Mouse (Mus musculus) heart, embryonic 12.5 days (tissue): ENCODE measurements around the gene Rbm17. TPM values are rescaled to one million over a fixed set of nuclear protein-coding genes. Genes with fewer than 3 reads are reported as not detected.

Experiments used
- ATAC-seq: fragments of 200-750 bp; cut with Nextera tagmentation; 2 replicates; pipeline ENCODE4 v1.8.0; 2017; ENCODE audit warnings: moderate TSS enrichment, moderate library complexity; ENCODE audit not compliant: insufficient number of reproducible peaks, low FRiP score
- H3K27ac ChIP-seq: fragments of 300-500 bp; sonication (generic); 2 replicates; pipeline ENCODE4 v1.5.1; 2016; ENCODE audit warnings: mild to moderate bottlenecking, moderate library complexity; ENCODE audit not compliant: poor library complexity, severe bottlenecking
- H3K27me3 ChIP-seq: fragments of 300-500 bp; sonication (generic); replicated peaks from 2 replicates; pipeline ENCODE4 v1.6.1; 2016; ENCODE audit warnings: mild to moderate bottlenecking, moderate library complexity
- H3K36me3 ChIP-seq: fragments of 300-500 bp; sonication (generic); 2 replicates; pipeline ENCODE4 v1.6.1; 2016; ENCODE audit warnings: mild to moderate bottlenecking, moderate library complexity
- H3K4me1 ChIP-seq: fragments of 300-500 bp; sonication (generic); replicated peaks from 2 replicates; pipeline ENCODE4 v1.6.1; 2016; ENCODE audit warnings: mild to moderate bottlenecking
- H3K4me2 ChIP-seq: fragments of 300-500 bp; sonication (generic); 2 replicates; pipeline ENCODE4 v1.6.1; 2016; ENCODE audit warnings: mild to moderate bottlenecking, moderate library complexity
- H3K4me3 ChIP-seq: fragments of 300-500 bp; sonication (generic); 2 replicates; pipeline ENCODE4 v1.5.1; 2016; ENCODE audit warnings: mild to moderate bottlenecking
- H3K9ac ChIP-seq: fragments of 300-500 bp; sonication (generic); 2 replicates; pipeline ENCODE4 v1.6.1; 2016; ENCODE audit warnings: mild to moderate bottlenecking, moderate library complexity
- H3K9me3 ChIP-seq: fragments of 300-500 bp; sonication (generic); replicated peaks from 2 replicates; pipeline ENCODE4 v1.6.1; 2016; ENCODE audit warnings: mild to moderate bottlenecking, moderate library complexity
- WGBS: fragments of 180-500 bp; shearing (Covaris S2); methylation state at CpG from one replicate; pipeline ENCODE4 v1.1.7; 2016; 5-methylcytosine and 5-hydroxymethylcytosine counted together
- polyA plus RNA-seq: library from polyadenylated mRNA; unstranded; fragments of >200 nt; fragmentation: Nextera tagmentation; extraction: Ambion mirVana; gene quantifications from 2 replicates; pipeline ENCODE4 v1.2.1, GENCODE M21; 2016

The Rbm17 gene
- polyA plus RNA-seq, 1 experiment from 2014 or later = 101 TPM

DNA sequence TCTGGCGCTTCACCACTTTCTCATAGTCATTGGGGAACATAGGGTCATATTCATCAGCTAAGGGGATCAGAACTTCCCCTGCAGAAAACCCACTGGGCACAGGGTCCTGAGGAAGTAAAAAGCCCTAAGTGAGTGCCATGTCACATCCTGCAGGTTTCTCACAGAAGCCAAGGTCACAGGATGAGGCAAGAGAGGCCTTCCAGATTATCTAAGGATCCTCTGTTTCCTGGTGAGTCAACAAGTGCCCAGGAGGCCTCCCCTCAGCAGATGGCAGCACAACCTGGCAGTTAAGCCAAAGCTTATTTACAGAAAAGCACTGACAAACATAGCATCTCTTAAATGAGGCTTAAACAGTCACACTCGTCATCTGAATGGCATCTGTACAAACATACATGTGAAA is 7.3 kb downstream of the Rbm17 start:
- H3K4me3 ChIP-seq = no peak overlapping the region
- no peak for ATAC-seq
- no peaks in the 10 kb centered on the region for H3K27me3 ChIP-seq
- H3K4me1 ChIP-seq = peaks cover 2% of the 10 kb centered on the region
- no peak overlapping the region for H3K9ac ChIP-seq
- H3K4me2 ChIP-seq = no peak overlapping the region
- H3K36me3 ChIP-seq = peaks cover 78% of the 10 kb centered on the region
- no peak overlapping the region for H3K27ac ChIP-seq
- 89% methylated on average over 2 of the region's 2 CpGs for WGBS
- H3K9me3 ChIP-seq = no peaks in the 10 kb centered on the region

DNA sequence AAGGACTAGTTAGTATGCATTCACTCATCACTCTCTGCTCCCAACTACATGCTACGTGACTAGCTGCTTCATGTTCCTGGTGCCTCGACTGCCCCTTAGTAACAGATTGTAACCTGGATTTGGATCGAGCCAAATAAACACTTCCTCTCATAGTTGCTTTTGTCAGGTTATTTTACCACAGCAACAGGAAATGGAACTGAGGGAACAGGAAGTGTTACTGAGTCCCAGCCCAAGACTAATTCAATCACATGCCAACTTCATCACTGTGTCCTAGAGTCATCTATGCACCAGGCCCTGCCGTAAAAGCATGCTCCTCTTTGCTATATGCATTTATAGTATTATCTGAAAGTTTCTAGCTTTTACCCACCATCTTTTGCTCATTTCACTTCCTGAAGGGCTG is 16.0 kb downstream of the Rbm17 start:
- ATAC-seq = no peak
- 87% methylated on average over 4 of the region's 4 CpGs for WGBS

GRCm38 (mm10) chr2:11579399-11579798 is 24.6 kb downstream of the Rbm17 start:
- H3K27me3 ChIP-seq = no peaks in the 10 kb centered on the region
- H3K4me2 ChIP-seq = no peak overlapping the region
- H3K4me1 ChIP-seq = no peaks in the 10 kb centered on the region
- H3K4me3 ChIP-seq = no peak overlapping the region
- H3K9ac ChIP-seq = no peak overlapping the region
- H3K9me3 ChIP-seq = peaks cover 9% of the 10 kb centered on the region; the same call in 1 of the 2 replicates
- H3K27ac ChIP-seq = no peak overlapping the region
- ATAC-seq = no peak
- WGBS = 82% methylated on average over 4 of the region's 4 CpGs
- H3K36me3 ChIP-seq = peaks cover 31% of the 10 kb centered on the region

More for the DNA sequence above, 16.0 kb downstream of the Rbm17 start:
- H3K9ac ChIP-seq = no peak overlapping the region
- no peak overlapping the region for H3K27ac ChIP-seq
- H3K4me3 ChIP-seq = no peak overlapping the region
- H3K27me3 ChIP-seq = no peaks in the 10 kb centered on the region
- H3K4me1 ChIP-seq = no peaks in the 10 kb centered on the region
- H3K9me3 ChIP-seq = no peaks in the 10 kb centered on the region
- no peak overlapping the region for H3K4me2 ChIP-seq
- H3K36me3 ChIP-seq = peaks cover 98% of the 10 kb centered on the region

DNA sequence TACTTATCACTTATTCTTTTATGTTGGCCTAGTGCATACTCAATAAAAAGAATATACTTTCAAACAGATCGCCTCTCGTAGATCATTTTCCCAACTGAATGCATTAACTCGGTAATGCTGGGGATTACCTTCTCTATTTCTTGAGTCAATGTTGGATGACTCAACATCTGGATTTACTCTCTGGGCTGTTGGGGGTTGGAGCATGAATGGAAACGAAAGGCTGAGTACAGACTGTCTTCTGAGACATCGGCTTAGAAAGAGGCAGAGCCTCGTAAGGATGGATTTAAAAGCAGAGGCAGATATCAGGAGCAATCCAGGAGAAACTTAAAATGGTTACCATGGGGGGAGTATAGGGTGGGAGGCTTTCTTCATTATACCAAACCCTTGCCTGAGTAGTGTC is 25.8 kb downstream of the Rbm17 start:
- no peaks in the 10 kb centered on the region for H3K27me3 ChIP-seq
- H3K36me3 ChIP-seq = peaks cover 19% of the 10 kb centered on the region
- no peak for ATAC-seq
- no peak overlapping the region for H3K27ac ChIP-seq
- H3K4me2 ChIP-seq = no peak overlapping the region
- peaks cover 9% of the 10 kb centered on the region; the same call in 1 of the 2 replicates for H3K9me3 ChIP-seq
- WGBS = 86% methylated on average over 6 of the region's 6 CpGs
- H3K4me1 ChIP-seq = no peaks in the 10 kb centered on the region
- H3K4me3 ChIP-seq = no peak overlapping the region
- H3K9ac ChIP-seq = no peak overlapping the region

GRCm38 (mm10) chr2:11573684-11574083 is 30.3 kb downstream of the Rbm17 start:
- Histone ChIP-seq H3K4me2 (no peak overlapping the region), H3K4me3 (no peak overlapping the region), H3K27me3 (no peaks in the 10 kb centered on the region), H3K9ac (no peak overlapping the region), H3K9me3 (no peaks in the 10 kb centered on the region), H3K4me1 (no peaks in the 10 kb centered on the region), H3K27ac (no peak overlapping the region), H3K36me3 (no peaks in the 10 kb centered on the region)
- no peak for ATAC-seq
- WGBS = 77% methylated on average over 1 of the region's 1 CpGs

- ATAC-seq = no peak
- Histone ChIP-seq H3K9ac (no peak overlapping the region), H3K36me3 (no peaks in the 10 kb centered on the region), H3K4me3 (no peak overlapping the region), H3K9me3 (no peaks in the 10 kb centered on the region), H3K4me1 (no peaks in the 10 kb centered on the region), H3K27ac (no peak overlapping the region), H3K27me3 (no peaks in the 10 kb centered on the region), H3K4me2 (no peak overlapping the region)
- whole genome bisulfite sequencing = 35% methylated on average over 6 of the region's 6 CpGs
Observed at GRCm38 (mm10) chr2:11571004-11571535, 32.9 kb downstream of the Rbm17 start.

DNA sequence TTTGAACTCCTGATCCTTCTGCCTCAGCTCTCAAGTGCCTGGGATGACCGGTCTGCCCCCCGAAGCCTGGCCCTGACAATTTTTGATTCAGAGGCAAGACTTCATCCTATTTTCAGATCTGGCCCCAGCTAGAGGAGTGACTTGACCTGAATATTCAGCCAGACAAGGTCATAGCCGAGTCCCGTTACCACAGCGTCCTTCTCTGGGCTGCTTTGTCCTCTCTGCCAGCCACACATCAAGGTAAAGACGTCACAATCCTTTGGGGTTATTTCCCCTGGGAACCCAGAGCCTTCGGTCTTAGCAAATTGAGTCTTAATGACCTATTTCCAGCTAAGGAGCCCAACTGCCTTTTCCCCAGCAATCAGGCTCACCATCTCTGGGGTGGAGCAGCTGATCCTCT is 35.5 kb downstream of the Rbm17 start:
- H3K36me3 ChIP-seq = no peaks in the 10 kb centered on the region
- no peak overlapping the region for H3K4me3 ChIP-seq
- H3K27me3 ChIP-seq = no peaks in the 10 kb centered on the region
- H3K4me2 ChIP-seq = no peak overlapping the region
- no peak for ATAC-seq
- H3K9me3 ChIP-seq = no peaks in the 10 kb centered on the region
- 72% methylated on average over 7 of the region's 7 CpGs for WGBS
- H3K27ac ChIP-seq = no peak overlapping the region
- no peak overlapping the region for H3K9ac ChIP-seq
- H3K4me1 ChIP-seq = no peaks in the 10 kb centered on the region

GRCm38 (mm10) chr2:11567781-11568362 is 36.1 kb downstream of the Rbm17 start:
- no peaks in the 10 kb centered on the region for H3K9me3 ChIP-seq
- 58% methylated on average over 4 of the region's 4 CpGs for WGBS
- no peak overlapping the region for H3K27ac ChIP-seq
- H3K4me2 ChIP-seq = no peak overlapping the region
- no peaks in the 10 kb centered on the region for H3K27me3 ChIP-seq
- H3K4me3 ChIP-seq = no peak overlapping the region
- ATAC-seq = no peak
- no peaks in the 10 kb centered on the region for H3K36me3 ChIP-seq
- no peaks in the 10 kb centered on the region for H3K4me1 ChIP-seq
- no peak overlapping the region for H3K9ac ChIP-seq

- no peak overlapping the region for H3K9ac ChIP-seq
- H3K27ac ChIP-seq = no peak overlapping the region
- no peaks in the 10 kb centered on the region for H3K36me3 ChIP-seq
- no peaks in the 10 kb centered on the region for H3K4me1 ChIP-seq
- WGBS = 82% methylated on average over 3 of the region's 3 CpGs
- no peaks in the 10 kb centered on the region for H3K27me3 ChIP-seq
- no peak for ATAC-seq
- no peaks in the 10 kb centered on the region for H3K9me3 ChIP-seq
- H3K4me2 ChIP-seq = no peak overlapping the region
- no peak overlapping the region for H3K4me3 ChIP-seq
Observed at GRCm38 (mm10) chr2:11566898-11567297, 37.1 kb downstream of the Rbm17 start.

DNA sequence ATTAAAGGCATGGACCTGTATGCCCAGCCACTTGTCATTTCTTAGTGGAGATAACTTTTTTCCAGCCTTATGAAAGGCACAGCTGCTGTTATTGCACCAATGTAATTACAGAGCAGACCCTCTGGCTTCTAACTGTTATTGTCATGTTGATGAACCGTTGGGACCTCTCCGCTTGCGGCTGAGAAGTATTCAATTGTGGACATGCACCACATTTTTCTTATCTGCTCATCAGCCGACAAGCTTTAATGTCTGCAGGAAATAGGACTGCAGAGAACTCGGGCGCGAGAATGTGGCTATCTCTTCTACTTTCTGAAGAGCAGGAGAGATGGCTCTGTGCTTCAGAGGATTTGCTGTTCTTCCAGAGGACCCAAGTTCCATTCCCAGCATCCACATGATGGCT is 37.7 kb downstream of the Rbm17 start:
- Histone ChIP-seq H3K36me3 (no peaks in the 10 kb centered on the region), H3K27ac (no peak overlapping the region), H3K9me3 (no peaks in the 10 kb centered on the region), H3K4me3 (no peak overlapping the region), H3K4me2 (no peak overlapping the region), H3K4me1 (no peaks in the 10 kb centered on the region), H3K27me3 (no peaks in the 10 kb centered on the region), H3K9ac (no peak overlapping the region)
- WGBS = 54% methylated on average over 7 of the region's 7 CpGs
- ATAC-seq = no peak

DNA sequence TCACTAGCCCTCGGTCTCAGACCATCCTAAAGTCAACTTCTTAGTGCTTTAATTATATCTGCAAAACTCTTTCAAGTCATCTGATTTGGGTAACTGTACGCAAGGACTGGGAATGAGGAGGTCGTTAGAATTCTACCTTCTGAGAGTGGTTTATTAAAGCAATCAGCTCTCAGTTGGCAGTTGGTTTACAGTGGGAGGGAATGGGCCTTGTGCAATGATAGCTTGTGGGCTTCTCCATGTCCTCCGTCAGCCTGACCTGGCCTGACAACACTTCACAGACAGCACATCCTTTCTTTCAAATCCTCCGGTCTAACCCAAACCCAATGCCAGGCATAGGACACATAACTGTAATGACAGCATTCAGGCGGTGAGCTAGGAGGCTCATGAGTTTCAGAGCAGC is 39.2 kb downstream of the Rbm17 start:
- ATAC-seq = no peak
- Histone ChIP-seq H3K4me2 (no peak overlapping the region), H3K4me1 (no peaks in the 10 kb centered on the region), H3K9me3 (no peaks in the 10 kb centered on the region), H3K27ac (no peak overlapping the region), H3K27me3 (no peaks in the 10 kb centered on the region), H3K4me3 (no peak overlapping the region), H3K36me3 (no peaks in the 10 kb centered on the region), H3K9ac (no peak overlapping the region)
- WGBS = 84% methylated on average over 6 of the region's 6 CpGs

GRCm38 (mm10) chr2:11563256-11563655 is 40.7 kb downstream of the Rbm17 start:
- 87% methylated on average over 17 of the region's 17 CpGs for WGBS
- H3K4me2 ChIP-seq = no peak overlapping the region
- H3K4me1 ChIP-seq = no peaks in the 10 kb centered on the region
- no peaks in the 10 kb centered on the region for H3K27me3 ChIP-seq
- no peak overlapping the region for H3K27ac ChIP-seq
- H3K9ac ChIP-seq = no peak overlapping the region
- no peak for ATAC-seq
- H3K36me3 ChIP-seq = no peaks in the 10 kb centered on the region
- no peaks in the 10 kb centered on the region for H3K9me3 ChIP-seq
- no peak overlapping the region for H3K4me3 ChIP-seq
